Mouse (Mus musculus): Measurements from ENCODE around the gene Oxgr1. TPM values are rescaled to one million over a fixed set of nuclear protein-coding genes. Genes with fewer than 3 reads are reported as not detected.

Gene Oxgr1
- polyA plus RNA-seq (2015; fragmentation: Nextera tagmentation; extraction: Ambion mirVana), result 0.06 and 0.08 TPM in 2 replicates

DNA sequence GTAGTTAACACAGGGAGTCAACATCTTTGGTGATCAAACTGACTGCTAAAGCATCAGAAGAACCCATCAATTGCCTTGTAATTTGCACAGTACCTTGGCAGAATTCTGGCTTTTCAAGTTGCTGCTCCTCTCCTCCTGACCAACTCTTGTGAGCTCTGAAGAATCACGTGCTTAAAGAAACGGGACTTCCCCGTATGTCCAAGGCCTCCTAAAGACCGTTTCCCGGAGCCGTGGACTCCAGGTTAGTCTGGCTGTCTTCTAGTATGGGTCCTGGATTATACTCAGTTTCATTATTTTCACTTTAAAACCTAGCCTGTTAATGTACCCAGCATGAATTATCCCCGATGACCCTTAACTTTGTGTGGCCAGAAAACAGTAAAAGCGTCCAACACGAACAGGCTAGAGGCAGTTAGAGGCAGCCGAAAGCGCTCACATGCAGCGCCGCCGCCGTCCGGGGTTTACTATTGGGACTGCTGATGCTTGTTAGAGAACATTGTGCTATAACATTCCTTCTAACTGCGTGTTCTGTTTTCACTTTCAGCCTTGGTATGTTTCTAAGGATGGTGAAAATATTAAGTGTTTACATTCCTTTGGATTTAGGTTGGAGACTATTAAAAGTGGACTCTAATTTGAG, at the start of gene Oxgr1:
Oxgr1 (minus strand) TSS at position 249 of the 634 bp plus-strand sequence.
- H3K4me1 ChIP-seq, result peaks cover 4% of the 10 kb centered on the region; the same call in 1 of the 2 replicates
- no peak within 1 kb of the TSS for H3K9ac ChIP-seq
- WGBS, result 43% methylated on average over 17 of the region's 17 CpGs
- H3K27me3 ChIP-seq, result no peaks in the 10 kb centered on the region
- no peak within 1 kb of the TSS; the same call in 1 of the 2 replicates for H3K27ac ChIP-seq
- ATAC-seq (ENCODE audit: insufficient number of reproducible peaks, low FRiP score, low TSS enrichment, low read depth), result no peak
- H3K4me3 ChIP-seq, result peak within 1 kb of the TSS; percentile 10; the same call in 1 of the 2 replicates
- H3K9me3 ChIP-seq, result no peaks in the 10 kb centered on the region
- H3K36me3 ChIP-seq, result no peaks in the 10 kb centered on the region
- peak within 1 kb of the TSS; percentile 31 for H3K4me2 ChIP-seq

DNA sequence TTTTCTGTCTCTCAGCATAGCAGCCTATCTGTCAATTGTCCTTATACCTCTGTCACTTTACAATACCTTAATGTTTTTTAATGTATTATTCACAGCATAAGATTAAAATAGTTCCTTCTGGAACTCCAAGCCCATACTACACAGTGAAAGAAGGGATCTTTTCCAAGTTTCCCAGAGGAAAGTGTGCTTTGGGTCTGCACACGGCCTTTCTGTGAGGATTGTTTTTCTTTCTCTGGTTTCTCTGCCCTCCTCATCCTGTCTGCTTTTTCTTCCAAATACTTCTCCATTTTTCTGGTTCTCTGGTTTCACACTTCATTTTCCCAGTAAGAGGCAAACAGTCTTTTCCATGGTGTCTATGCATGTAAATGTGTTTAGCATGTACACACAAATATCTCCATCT, 48.2 kb upstream of the Oxgr1 start:
- Histone ChIP-seq H3K9ac (no peak overlapping the region), H3K27ac (peak overlapping the region; percentile 80), H3K4me2 (no peak overlapping the region), H3K36me3 (no peaks in the 10 kb centered on the region), H3K4me1 (peaks cover 8% of the 10 kb centered on the region; the same call in 1 of the 2 replicates), H3K27me3 (no peaks in the 10 kb centered on the region), H3K4me3 (no peak overlapping the region), H3K9me3 (no peaks in the 10 kb centered on the region)
- 0 out of 2 replicates have a peak, but pooled peaks have one; percentile 48 for ATAC-seq (ENCODE audit: insufficient number of reproducible peaks, low FRiP score, low TSS enrichment, low read depth)
- 15% methylated on average over 1 of the region's 1 CpGs for WGBS

DNA sequence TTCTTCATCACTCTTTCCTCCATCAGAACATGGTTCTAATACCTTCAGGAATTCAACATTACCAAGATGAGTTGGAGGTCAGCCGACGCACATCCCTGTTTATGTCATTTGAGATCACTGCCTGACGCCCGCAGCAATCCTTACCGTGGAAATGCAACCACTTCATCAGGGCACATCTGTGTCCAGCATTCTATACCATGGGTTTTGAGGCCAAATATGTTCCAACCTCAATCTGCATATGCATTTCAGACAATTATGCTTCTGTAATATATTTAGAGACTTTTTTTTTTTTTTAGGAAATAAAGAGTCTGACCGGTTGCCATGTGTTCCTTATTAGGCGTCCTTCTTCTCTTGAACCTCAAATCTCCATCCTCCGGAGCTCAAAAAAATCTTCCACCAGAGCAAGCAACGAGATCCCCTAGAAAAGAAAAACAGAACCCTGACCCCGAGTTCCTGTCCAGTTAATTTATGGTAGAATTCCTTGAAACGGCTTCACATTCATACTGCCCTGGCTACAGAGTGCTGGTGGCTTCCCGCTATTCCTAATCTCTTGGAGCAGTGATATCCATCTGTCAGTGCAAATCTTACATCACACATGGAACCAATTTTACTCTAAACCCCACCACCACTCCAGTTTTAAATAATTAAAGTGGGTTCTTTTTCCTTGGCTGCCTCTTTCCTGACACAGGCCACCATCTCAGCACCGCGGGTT, 47.6 kb upstream of the Oxgr1 start:
- Histone ChIP-seq H3K36me3 (no peaks in the 10 kb centered on the region), H3K9ac (no peak overlapping the region), H3K27me3 (no peaks in the 10 kb centered on the region), H3K27ac (peak overlapping the region; percentile 80), H3K4me1 (peaks cover 8% of the 10 kb centered on the region; the same call in 1 of the 2 replicates), H3K9me3 (no peaks in the 10 kb centered on the region), H3K4me3 (no peak overlapping the region), H3K4me2 (no peak overlapping the region)
- 27% methylated on average over 14 of the region's 14 CpGs for WGBS
- ATAC-seq (ENCODE audit: insufficient number of reproducible peaks, low FRiP score, low TSS enrichment, low read depth), result no peak

DNA sequence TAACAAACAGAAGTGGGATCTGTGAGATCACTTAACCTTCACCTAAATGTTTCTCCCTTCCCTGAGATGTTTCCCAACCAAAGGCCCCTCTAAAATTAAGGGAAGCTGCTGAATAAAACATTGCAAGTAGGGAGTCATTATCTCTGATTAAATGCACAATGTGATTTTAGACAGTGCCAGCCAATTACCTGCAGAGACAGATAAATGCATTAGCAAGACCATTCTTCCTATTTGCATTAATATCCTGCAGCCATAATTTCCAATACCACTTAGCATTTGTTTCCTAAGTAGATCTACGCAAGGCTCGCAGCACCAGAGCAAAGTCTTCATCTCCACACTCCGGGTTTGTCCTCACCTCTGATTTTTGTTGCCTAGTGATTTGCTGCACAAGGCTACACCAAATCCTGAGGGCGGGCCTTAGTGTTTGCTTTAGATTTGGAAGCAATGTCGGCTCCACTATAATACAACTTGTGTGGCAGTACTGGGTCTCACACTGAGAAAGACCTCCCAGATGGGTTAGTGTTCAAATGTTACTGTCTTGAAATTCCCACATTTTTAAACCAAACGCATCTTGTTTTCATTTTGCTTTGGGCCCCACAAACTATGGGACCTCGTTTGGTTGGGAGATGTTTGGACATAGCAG, 46.9 kb upstream of the Oxgr1 start:
- no peaks in the 10 kb centered on the region for H3K9me3 ChIP-seq
- no peak overlapping the region for H3K9ac ChIP-seq
- no peak overlapping the region for H3K4me2 ChIP-seq
- H3K36me3 ChIP-seq, result no peaks in the 10 kb centered on the region
- H3K4me1 ChIP-seq, result peaks cover 8% of the 10 kb centered on the region; the same call in 1 of the 2 replicates
- ATAC-seq (ENCODE audit: insufficient number of reproducible peaks, low FRiP score, low TSS enrichment, low read depth), result no peak
- 63% methylated on average over 7 of the region's 7 CpGs for WGBS
- H3K27ac ChIP-seq, result peak overlapping the region; percentile 80; the same call in 1 of the 2 replicates
- no peak overlapping the region for H3K4me3 ChIP-seq
- H3K27me3 ChIP-seq, result no peaks in the 10 kb centered on the region

DNA sequence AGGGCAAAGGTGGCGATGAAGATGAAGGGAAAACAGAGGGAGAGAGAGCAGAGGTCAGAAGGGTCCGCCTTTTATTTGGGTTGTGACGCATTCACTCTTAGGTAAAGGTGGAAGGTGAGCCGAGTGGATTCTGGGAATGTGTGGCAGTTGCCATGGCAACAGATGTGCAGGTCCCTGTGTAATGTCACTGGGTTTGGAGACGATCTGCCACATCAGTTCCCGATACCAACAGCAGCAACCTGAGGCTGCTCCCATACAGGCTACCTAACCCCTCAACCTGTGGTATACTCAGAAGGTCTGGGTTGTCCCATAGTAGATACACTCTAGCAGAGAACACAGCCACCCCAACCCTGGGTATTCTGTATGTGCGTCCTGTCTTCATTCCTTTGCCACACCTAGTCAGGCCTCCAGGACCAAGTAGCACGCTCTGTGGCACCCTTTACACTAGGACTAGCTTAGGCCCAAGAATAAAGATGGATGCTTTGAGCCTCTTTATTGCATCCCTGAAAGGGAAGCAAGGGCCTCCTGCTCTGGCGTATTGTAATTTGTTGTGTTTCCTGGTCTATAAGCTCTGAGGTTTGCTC, 41.9 kb upstream of the Oxgr1 start:
- H3K36me3 ChIP-seq, result no peaks in the 10 kb centered on the region
- 85% methylated on average over 9 of the region's 9 CpGs for WGBS
- ATAC-seq (ENCODE audit: insufficient number of reproducible peaks, low FRiP score, low TSS enrichment, low read depth), result no peak
- H3K27me3 ChIP-seq, result no peaks in the 10 kb centered on the region
- no peaks in the 10 kb centered on the region for H3K4me1 ChIP-seq
- H3K9me3 ChIP-seq, result no peaks in the 10 kb centered on the region
- H3K27ac ChIP-seq, result no peak overlapping the region
- H3K4me3 ChIP-seq, result no peak overlapping the region
- H3K4me2 ChIP-seq, result no peak overlapping the region
- no peak overlapping the region for H3K9ac ChIP-seq

DNA sequence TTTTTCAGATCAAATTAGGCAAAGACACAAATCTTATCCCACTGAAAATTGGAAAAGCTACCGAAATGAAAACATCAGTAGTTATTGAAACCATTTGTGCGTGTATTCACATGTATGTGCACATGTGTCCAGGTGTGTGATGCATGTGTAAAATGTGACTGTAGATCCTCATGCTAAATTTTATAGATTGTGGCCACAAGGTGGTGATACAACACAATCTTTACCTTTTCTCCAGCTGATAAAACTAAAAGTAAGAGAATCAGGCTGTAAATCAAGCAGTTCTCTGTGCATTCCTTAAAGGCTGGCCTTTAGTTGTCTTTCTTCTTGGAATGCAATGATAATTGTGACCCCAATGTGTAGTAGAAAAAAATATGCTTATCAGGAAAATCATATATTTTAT, 34.0 kb upstream of the Oxgr1 start:
- 45% methylated on average over 2 of the region's 2 CpGs for WGBS
- H3K9ac ChIP-seq, result no peak overlapping the region
- ATAC-seq (ENCODE audit: insufficient number of reproducible peaks, low FRiP score, low TSS enrichment, low read depth), result no peak
- H3K4me3 ChIP-seq, result no peak overlapping the region
- no peaks in the 10 kb centered on the region for H3K27me3 ChIP-seq
- no peak overlapping the region for H3K4me2 ChIP-seq
- H3K9me3 ChIP-seq, result no peaks in the 10 kb centered on the region
- no peak overlapping the region for H3K27ac ChIP-seq
- H3K36me3 ChIP-seq, result no peaks in the 10 kb centered on the region
- H3K4me1 ChIP-seq, result no peaks in the 10 kb centered on the region

DNA sequence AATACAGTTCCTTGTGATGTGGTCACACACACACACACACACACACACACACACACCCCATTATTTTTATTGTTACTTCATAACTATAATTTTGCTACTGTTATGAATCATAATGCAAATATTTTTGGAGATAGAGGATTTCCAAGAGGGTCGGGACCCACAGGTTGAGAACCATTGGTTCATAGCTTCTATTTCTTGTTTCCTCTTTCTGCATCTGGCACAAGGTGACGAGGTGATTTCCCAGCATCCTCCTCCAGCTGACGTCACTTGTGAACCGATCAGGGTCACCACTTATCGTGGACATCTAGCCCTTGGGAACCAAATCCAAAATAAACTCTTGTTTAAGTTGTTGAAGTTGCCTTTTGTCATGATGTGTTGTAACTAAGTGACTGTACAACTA, 33.5 kb upstream of the Oxgr1 start:
- Histone ChIP-seq H3K36me3 (no peaks in the 10 kb centered on the region), H3K27ac (no peak overlapping the region), H3K4me1 (no peaks in the 10 kb centered on the region), H3K27me3 (no peaks in the 10 kb centered on the region), H3K9me3 (no peaks in the 10 kb centered on the region), H3K4me2 (no peak overlapping the region), H3K4me3 (no peak overlapping the region), H3K9ac (no peak overlapping the region)
- WGBS, result 75% methylated on average over 5 of the region's 5 CpGs
- no peak for ATAC-seq (ENCODE audit: insufficient number of reproducible peaks, low FRiP score, low TSS enrichment, low read depth)

DNA sequence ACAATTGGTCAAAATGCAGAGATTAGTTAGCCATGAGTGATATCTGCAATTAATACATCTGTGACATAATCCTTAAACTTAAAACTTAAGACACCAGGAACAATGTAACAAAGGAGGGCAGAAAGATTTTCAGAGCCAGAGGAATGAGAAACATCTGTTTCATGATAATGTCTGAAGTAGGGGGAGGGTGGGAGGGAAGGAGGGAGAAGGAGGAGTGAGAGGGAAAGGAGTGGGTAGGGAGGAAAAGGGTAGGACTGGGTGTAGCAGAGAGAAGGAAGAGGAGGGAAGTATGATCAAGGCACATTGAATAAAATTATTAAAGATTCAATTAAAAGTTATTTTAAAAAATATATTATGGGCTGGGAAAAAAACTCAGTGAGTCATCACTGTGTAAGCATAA, 32.0 kb upstream of the Oxgr1 start:
- H3K27ac ChIP-seq, result no peak overlapping the region
- no peak for ATAC-seq (ENCODE audit: insufficient number of reproducible peaks, low FRiP score, low TSS enrichment, low read depth)
- no peak overlapping the region for H3K4me3 ChIP-seq
- H3K4me2 ChIP-seq, result no peak overlapping the region
- no peaks in the 10 kb centered on the region for H3K36me3 ChIP-seq
- H3K27me3 ChIP-seq, result no peaks in the 10 kb centered on the region
- H3K4me1 ChIP-seq, result no peaks in the 10 kb centered on the region
- no peaks in the 10 kb centered on the region for H3K9me3 ChIP-seq
- no peak overlapping the region for H3K9ac ChIP-seq

DNA sequence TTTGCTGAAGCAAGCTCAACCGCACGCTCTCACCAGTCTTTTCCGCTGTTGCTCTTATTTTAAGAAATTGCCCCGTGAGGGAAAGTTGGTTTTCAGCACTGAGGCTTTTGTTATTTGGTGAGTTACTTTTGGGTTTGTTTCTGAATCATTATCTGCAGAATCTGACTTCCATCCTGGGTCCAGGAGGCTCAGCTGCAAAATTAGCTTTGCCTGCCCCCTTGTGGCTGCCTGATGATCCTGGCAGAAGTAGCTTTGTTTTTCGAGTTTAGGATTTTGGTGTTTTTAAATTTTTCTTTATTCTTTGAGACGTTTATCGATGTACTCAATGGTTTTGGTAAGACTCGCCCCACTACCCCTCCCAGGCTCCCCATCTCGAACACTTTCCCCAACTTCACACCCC, 18.9 kb upstream of the Oxgr1 start:
- Histone ChIP-seq H3K4me3 (no peak overlapping the region), H3K9ac (no peak overlapping the region), H3K27me3 (no peaks in the 10 kb centered on the region), H3K4me2 (no peak overlapping the region), H3K9me3 (no peaks in the 10 kb centered on the region), H3K36me3 (no peaks in the 10 kb centered on the region), H3K4me1 (no peaks in the 10 kb centered on the region), H3K27ac (no peak overlapping the region)
- ATAC-seq (ENCODE audit: insufficient number of reproducible peaks, low FRiP score, low TSS enrichment, low read depth), result no peak
- 58% methylated on average over 9 of the region's 9 CpGs for WGBS

DNA sequence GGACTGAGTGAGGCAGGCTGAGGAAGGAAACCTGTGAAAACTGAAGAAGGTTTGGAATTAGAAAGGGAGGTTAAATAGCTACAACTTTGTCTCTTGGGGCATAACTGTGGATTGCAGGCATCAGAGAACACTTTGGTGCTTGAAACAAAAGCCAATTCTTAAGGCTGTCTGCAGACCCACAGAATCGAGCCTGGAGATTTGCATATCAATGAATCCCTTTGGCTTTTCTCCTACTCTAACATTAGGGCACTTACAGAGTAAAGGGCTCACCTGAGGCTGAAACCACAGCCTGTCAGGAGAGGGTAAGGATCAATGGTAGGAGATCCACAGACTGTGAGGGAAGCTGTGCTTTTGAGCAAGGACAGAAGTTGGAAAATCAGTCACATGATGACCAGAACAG, 8.8 kb downstream of the Oxgr1 start:
- WGBS, result 19% methylated on average over 1 of the region's 1 CpGs
- no peak overlapping the region for H3K4me3 ChIP-seq
- no peak overlapping the region for H3K27ac ChIP-seq
- no peaks in the 10 kb centered on the region for H3K27me3 ChIP-seq
- H3K4me2 ChIP-seq, result no peak overlapping the region
- no peaks in the 10 kb centered on the region for H3K9me3 ChIP-seq
- ATAC-seq (ENCODE audit: insufficient number of reproducible peaks, low FRiP score, low TSS enrichment, low read depth), result no peak
- H3K9ac ChIP-seq, result no peak overlapping the region
- H3K4me1 ChIP-seq, result no peaks in the 10 kb centered on the region
- H3K36me3 ChIP-seq, result no peaks in the 10 kb centered on the region

DNA sequence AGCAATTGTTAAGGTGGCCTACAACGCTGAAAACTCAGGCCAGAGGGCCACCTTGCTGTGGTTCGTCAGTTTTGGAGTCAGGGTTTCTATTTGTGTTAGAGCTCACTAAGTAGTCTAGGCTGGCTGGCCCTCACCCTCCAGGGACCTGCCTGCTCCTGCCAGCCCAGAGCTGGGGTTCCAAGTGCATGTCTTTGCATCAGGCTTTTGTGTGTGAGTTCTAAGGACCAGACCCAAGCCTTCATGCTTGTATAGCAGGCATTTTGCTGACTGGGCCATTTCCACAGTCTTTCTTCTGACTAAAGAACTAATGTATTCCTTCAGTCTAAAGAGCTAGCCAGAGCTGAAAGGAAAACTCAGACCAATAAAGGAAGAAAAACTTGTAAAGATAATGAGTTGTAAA, 22.3 kb downstream of the Oxgr1 start:
- WGBS, result 39% methylated on average over 2 of the region's 2 CpGs
- no peak overlapping the region for H3K27ac ChIP-seq

More for the DNA sequence above, 22.3 kb downstream of the Oxgr1 start:
- Histone ChIP-seq H3K27me3 (no peaks in the 10 kb centered on the region), H3K4me3 (no peak overlapping the region), H3K4me1 (no peaks in the 10 kb centered on the region), H3K36me3 (no peaks in the 10 kb centered on the region), H3K9me3 (no peaks in the 10 kb centered on the region), H3K9ac (no peak overlapping the region), H3K4me2 (no peak overlapping the region)
- no peak for ATAC-seq (ENCODE audit: insufficient number of reproducible peaks, low FRiP score, low TSS enrichment, low read depth)

All from limb, embryonic 15.5 days (tissue).